Mouse (Mus musculus) small intestine, adult 2 months (tissue): Measurements from ENCODE around the gene Tnk2.

Experiments used
- CTCF ChIP-seq: fragments of 200-500 bp; IDR thresholded peaks from 2 replicates; pipeline ENCODE4 v1.5.1; 2012; ENCODE audit warnings: low read depth, mild to moderate bottlenecking, control low read depth, inconsistent platforms, low read length, moderate library complexity, mixed read lengths; ENCODE audit not compliant: insufficient replicate concordance, insufficient read length; ENCODE audit errors: extremely low read depth
- POLR2A ChIP-seq: fragments of 200-500 bp; IDR thresholded peaks from 2 replicates; pipeline ENCODE4 v1.6.1; 2012; ENCODE audit warnings: low read depth, mild to moderate bottlenecking, control low read depth, inconsistent platforms, low read length, moderate library complexity

DNA sequence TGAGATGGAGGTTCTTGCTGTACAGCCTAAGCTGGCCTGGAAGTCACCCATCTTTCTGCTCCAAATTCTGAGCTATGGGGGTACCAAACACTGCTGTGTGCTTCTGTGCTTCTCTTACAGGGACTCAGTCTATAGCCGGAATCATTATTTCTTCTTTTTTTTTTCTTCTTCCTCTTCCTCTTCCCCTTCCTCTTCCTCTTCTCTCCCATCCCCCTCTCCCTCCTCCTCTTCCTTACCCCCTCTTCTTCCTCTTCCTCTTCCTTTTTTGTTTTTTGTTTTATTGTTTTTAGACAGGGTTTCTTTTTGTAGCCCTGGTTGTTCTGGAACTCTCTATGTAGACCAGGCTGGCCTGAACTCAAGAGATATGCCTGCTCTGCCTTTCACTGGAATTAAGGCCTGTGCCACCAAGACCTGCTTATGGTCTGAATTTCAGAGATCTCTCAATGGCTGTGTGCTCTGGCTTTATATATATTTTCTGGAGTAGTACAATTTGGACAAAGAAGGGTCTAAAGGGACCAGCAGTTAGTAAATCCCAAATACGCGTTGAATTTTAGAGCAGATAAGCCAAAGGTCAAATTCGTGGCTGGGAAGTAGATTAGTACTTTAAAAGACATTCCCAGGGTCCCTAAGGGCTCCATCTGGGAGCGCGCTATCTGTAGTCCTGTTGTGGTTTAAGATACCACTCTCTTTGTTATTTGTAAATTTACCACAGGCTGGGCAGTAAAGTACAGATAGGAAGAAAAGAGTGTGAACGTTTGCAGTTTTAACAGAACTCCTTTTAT lies 35.9 kb upstream of the Tnk2 start:
- TF ChIP-seq CTCF (no peak), POLR2A (no peak)
